Mouse (Mus musculus): Measurements from ENCODE around the gene Stambpl1. TPM values are rescaled to one million over a fixed set of nuclear protein-coding genes. Genes with fewer than 3 reads are reported as not detected.

The Stambpl1 gene
- total and polyA plus RNA-seq, 3 experiments, result not detected

DNA sequence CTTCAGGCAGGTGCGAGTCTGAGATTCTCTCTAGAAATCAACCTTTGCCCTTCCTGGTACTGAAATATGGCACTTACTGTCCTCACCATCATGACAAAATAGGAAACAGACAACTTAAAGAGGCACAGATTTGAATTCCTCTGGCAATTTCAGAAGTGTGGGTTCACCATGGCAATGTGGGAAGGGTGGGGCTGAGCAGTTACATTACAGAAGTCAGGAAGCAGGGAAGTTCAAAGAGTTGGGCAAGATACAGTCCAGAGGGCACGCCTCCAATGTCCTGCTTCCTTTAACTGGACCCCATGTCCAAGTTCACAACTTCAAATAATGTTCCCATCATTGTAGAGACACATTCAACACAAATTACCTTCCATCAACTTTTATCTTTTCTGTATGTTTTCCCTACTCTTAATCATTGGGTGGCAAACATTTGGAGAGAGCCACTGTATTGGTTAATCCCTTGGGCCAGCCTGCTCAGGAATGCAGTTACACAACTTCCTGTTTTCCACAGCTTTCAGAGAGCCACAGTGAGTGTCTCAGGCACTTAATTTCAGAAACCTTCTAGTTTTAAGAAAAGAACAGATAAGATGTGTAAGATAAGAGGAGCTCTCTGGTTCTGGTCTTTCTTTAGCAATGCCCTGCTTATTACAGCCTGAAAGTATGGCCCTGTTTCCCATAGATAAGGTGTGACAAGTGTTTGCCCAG is 70.4 kb downstream of the Stambpl1 start:
- no peak for TF ChIP-seq EP300 (IDR thresholded peaks at IDR 0.05; ENCODE audit: low read depth in 1 of 2, low read length in 2 of 2)
- no peak for TF ChIP-seq USF2 (IDR thresholded peaks at IDR 0.05; ENCODE audit: borderline replicate concordance in 1 of 2, insufficient read depth in 1 of 2, low read depth in 1 of 2, low read length in 2 of 2)
- no peak for TF ChIP-seq KAT2A (conservative IDR thresholded peaks at IDR 0.05; ENCODE audit: low read depth, low read length)
- TF ChIP-seq CHD1 (IDR thresholded peaks at IDR 0.05; ENCODE audit: low read depth, low read length), result no peak
- TF ChIP-seq TCF12 (IDR thresholded peaks at IDR 0.05; ENCODE audit: low read depth, low read length), result no peak
- TF ChIP-seq BHLHE40 (IDR thresholded peaks at IDR 0.05; ENCODE audit: borderline replicate concordance, low read depth, low read length), result no peak
- no peak for TF ChIP-seq SMC3 (IDR thresholded peaks at IDR 0.05; ENCODE audit: low read depth, low read length)
- no peak for TF ChIP-seq JUND (IDR thresholded peaks at IDR 0.05; ENCODE audit: low read depth, low read length)
- no peaks in the 10 kb centered on the region for H3K9me3 ChIP-seq (replicated peaks; ENCODE audit: insufficient read depth, low read length)
- no peaks in the 10 kb centered on the region for H3K4me1 ChIP-seq (ENCODE audit: control insufficient read depth in 1 of 2, insufficient read depth in 2 of 2, low read length in 2 of 2)
- no peaks in the 10 kb centered on the region for H3K36me3 ChIP-seq (ENCODE audit: control insufficient read depth in 1 of 2, insufficient read depth in 2 of 2, low read length in 2 of 2)
- DNase-seq (ENCODE audit: low read depth, low spot score), result no peak
- peaks cover 0 to 3% of the 10 kb centered on the region in 2 experiments; a peak in 2 of 4 replicates for H3K27me3 ChIP-seq (ENCODE audit: control insufficient read depth in 1 of 2, insufficient read depth in 2 of 2, low read length in 2 of 2)
- H3K9ac ChIP-seq (ENCODE audit: control insufficient read depth, low read depth, low read length, poor library complexity, severe bottlenecking), result no peak overlapping the region
- no peak overlapping the region for H3K4me3 ChIP-seq (ENCODE audit: control insufficient read depth in 1 of 2, insufficient read depth in 1 of 2, low read depth in 2 of 2, low read length in 2 of 2)
- no peak overlapping the region for H3K27ac ChIP-seq (ENCODE audit: control insufficient read depth, low read depth, low read length)
- no peaks in the 10 kb centered on the region for H3K79me2 ChIP-seq (ENCODE audit: control insufficient read depth, insufficient read depth, low read length, poor library complexity)

GRCm38 (mm10) chr19:34265604-34266193 is 73.7 kb downstream of the Stambpl1 start:
- Histone ChIP-seq H3K27me3 (ENCODE audit: control insufficient read depth in 1 of 2, insufficient read depth in 2 of 2, low read length in 2 of 2) (no peaks in the 10 kb centered on the region; a peak in 2 of 4 replicates), H3K79me2 (ENCODE audit: control insufficient read depth, insufficient read depth, low read length, poor library complexity) (no peaks in the 10 kb centered on the region), H3K4me3 (ENCODE audit: control insufficient read depth in 1 of 2, insufficient read depth in 1 of 2, low read depth in 2 of 2, low read length in 2 of 2) (no peak overlapping the region), H3K9ac (ENCODE audit: control insufficient read depth, low read depth, low read length, poor library complexity, severe bottlenecking) (no peak overlapping the region), H3K4me1 (ENCODE audit: control insufficient read depth in 1 of 2, insufficient read depth in 2 of 2, low read length in 2 of 2) (peaks cover 3 to 11% of the 10 kb centered on the region in 2 experiments; a peak in 3 of 4 replicates), H3K27ac (ENCODE audit: control insufficient read depth, low read depth, low read length) (no peak overlapping the region), H3K36me3 (ENCODE audit: control insufficient read depth in 1 of 2, insufficient read depth in 2 of 2, low read length in 2 of 2) (peaks cover 0 to 7% of the 10 kb centered on the region in 2 experiments; a peak in 2 of 4 replicates), H3K9me3 (replicated peaks; ENCODE audit: insufficient read depth, low read length) (no peaks in the 10 kb centered on the region)
- no peak for DNase-seq (ENCODE audit: low read depth, low spot score)
- TF ChIP-seq BHLHE40 (IDR thresholded peaks at IDR 0.05; ENCODE audit: borderline replicate concordance, low read depth, low read length), result no peak
- no peak for TF ChIP-seq ZMIZ1 (IDR thresholded peaks at IDR 0.05; ENCODE audit: low read depth, low read length)
- TF ChIP-seq RAD21 (IDR thresholded peaks at IDR 0.05; ENCODE audit: low read depth, low read length), result no peak
- TF ChIP-seq MAFK (IDR thresholded peaks at IDR 0.05; ENCODE audit: borderline replicate concordance, low read depth, low read length), result no peak
- TF ChIP-seq TBP (IDR thresholded peaks at IDR 0.05; ENCODE audit: low read depth, low read length), result no peak
- TF ChIP-seq ETS1 (IDR thresholded peaks at IDR 0.05; ENCODE audit: low read depth, low read length), result no peak
- no peak for TF ChIP-seq TAL1 (IDR thresholded peaks at IDR 0.05; ENCODE audit: low read length)
- TF ChIP-seq MEF2A (IDR thresholded peaks at IDR 0.05; ENCODE audit: extremely low read depth, insufficient replicate concordance, low read depth, low read length, poor library complexity, severe bottlenecking), result no peak
- TF ChIP-seq NELFE (IDR thresholded peaks at IDR 0.05; ENCODE audit: low read depth, low read length), result no peak
- no peak for TF ChIP-seq MAZ (IDR thresholded peaks at IDR 0.05; ENCODE audit: low read depth, low read length)
- TF ChIP-seq CHD1 (IDR thresholded peaks at IDR 0.05; ENCODE audit: low read depth, low read length), result no peak
- no peak for TF ChIP-seq ZKSCAN1 (IDR thresholded peaks at IDR 0.05; ENCODE audit: low read depth, low read length)
- TF ChIP-seq GABPA (IDR thresholded peaks at IDR 0.05; ENCODE audit: low read depth, low read length), result no peak
- no peak for TF ChIP-seq CHD2 (IDR thresholded peaks at IDR 0.05; ENCODE audit: low read length)
